Mouse (Mus musculus): ENCODE results near the gene Ormdl3. TPM values are rescaled to one million over a fixed set of nuclear protein-coding genes. Genes with fewer than 3 reads are reported as not detected.

Ormdl3 gene
- polyA plus RNA-seq, 1 experiment from 2014 or later: 10.9 TPM

GRCm38 (mm10) chr11:98584629-98585177, 2.5 kb downstream of the Ormdl3 start:
- Histone ChIP-seq H3K27me3 (replicated peaks; ENCODE audit: control insufficient read depth, insufficient read depth, low read length) (no peaks in the 10 kb centered on the region), H3K27ac (ENCODE audit: low read depth, low read length) (peak overlapping the region; percentile 99; the same call in 1 of the 2 replicates), H3K4me3 (ENCODE audit: low read depth, low read length) (peak overlapping the region; percentile 70; the same call in 1 of the 2 replicates), H3K9me3 (ENCODE audit: control insufficient read depth, low read length) (no peaks in the 10 kb centered on the region), H3K4me1 (replicated peaks; ENCODE audit: control insufficient read depth, insufficient read depth, low read length) (peaks cover 82% of the 10 kb centered on the region), H3K36me3 (ENCODE audit: control insufficient read depth, insufficient read depth, low read length) (peaks cover 9% of the 10 kb centered on the region; the same call in 1 of the 2 replicates), H3K9ac (ENCODE audit: low read depth, low read length) (peak overlapping the region; percentile 53), H3K4me2 (peak overlapping the region; percentile 89)
- ATAC-seq (replicated peaks; ENCODE audit: low FRiP score) (no peak), DNase-seq (ENCODE audit: low spot score) (no peak)
- 87% methylated on average over 6 of the region's 6 CpGs for WGBS

DNA sequence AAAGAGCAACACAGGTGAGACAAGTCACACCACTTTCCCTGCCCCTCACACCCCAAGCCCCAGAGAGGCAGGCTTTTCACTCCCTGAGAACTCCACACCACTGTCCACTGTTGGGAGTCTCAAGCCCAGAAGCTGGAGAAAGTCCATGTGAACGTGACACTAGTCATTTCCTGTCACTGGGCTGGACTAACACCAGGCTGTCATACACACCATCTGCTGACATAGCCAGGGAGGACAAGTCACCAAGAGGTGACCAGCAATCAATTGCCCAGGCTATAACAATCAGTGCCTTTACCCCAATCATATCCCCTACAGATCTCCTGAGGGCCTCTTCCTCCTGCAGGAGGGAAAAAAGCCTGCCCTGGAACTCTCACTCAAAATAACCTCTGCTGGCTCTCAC, 3.0 kb downstream of the Ormdl3 start:
- H3K4me2 ChIP-seq: peak overlapping the region; percentile 89
- ATAC-seq (replicated peaks; ENCODE audit: low FRiP score): no peak

DNA sequence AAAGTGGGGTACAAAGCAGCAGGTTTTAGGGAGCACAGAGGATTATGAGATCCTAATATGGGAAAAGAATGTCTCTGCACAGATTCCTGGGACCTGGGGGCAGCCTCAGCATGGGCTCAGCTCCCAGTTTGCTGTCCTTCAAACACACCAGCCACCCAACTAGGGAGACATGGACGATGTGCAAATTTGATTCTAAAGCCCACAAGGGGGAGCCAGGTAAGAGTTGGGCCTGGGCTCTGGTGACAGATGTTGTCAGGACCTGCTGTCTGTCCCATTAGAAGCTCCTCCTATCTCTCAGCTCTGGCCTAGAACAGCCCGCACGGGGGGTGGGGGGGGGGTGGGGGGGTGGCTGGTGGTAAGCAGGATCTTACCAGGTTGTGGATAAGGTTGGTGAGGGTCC, 3.6 kb downstream of the Ormdl3 start:
- Histone ChIP-seq H3K4me1 (replicated peaks; ENCODE audit: control insufficient read depth, insufficient read depth, low read length) (peaks cover 72% of the 10 kb centered on the region), H3K27me3 (replicated peaks; ENCODE audit: control insufficient read depth, insufficient read depth, low read length) (no peaks in the 10 kb centered on the region), H3K36me3 (ENCODE audit: control insufficient read depth, insufficient read depth, low read length) (peaks cover 10% of the 10 kb centered on the region; the same call in 1 of the 2 replicates), H3K4me2 (peak overlapping the region; percentile 89), H3K4me3 (ENCODE audit: low read depth, low read length) (peak overlapping the region; percentile 41), H3K9ac (ENCODE audit: low read depth, low read length) (peak overlapping the region; percentile 83), H3K27ac (ENCODE audit: low read depth, low read length) (peak overlapping the region; percentile 99), H3K9me3 (ENCODE audit: control insufficient read depth, low read length) (no peaks in the 10 kb centered on the region)
- ATAC-seq (replicated peaks; ENCODE audit: low FRiP score): peak; percentile 30; the same call in 1 of the 2 replicates
- DNase-seq (ENCODE audit: low spot score): no peak
- WGBS: 10% methylated on average over 3 of the region's 3 CpGs

More for the DNA sequence above, 3.0 kb downstream of the Ormdl3 start:
- no peaks in the 10 kb centered on the region for H3K27me3 ChIP-seq (replicated peaks; ENCODE audit: control insufficient read depth, insufficient read depth, low read length)
- peaks cover 78% of the 10 kb centered on the region for H3K4me1 ChIP-seq (replicated peaks; ENCODE audit: control insufficient read depth, insufficient read depth, low read length)
- 45% methylated on average over 1 of the region's 1 CpGs for whole genome bisulfite sequencing
- H3K9me3 ChIP-seq (ENCODE audit: control insufficient read depth, low read length): no peaks in the 10 kb centered on the region
- no peak for DNase-seq (ENCODE audit: low spot score)
- H3K4me3 ChIP-seq (ENCODE audit: low read depth, low read length): no peak overlapping the region
- peak overlapping the region; percentile 34; the same call in 1 of the 2 replicates for H3K9ac ChIP-seq (ENCODE audit: low read depth, low read length)
- peak overlapping the region; percentile 99 for H3K27ac ChIP-seq (ENCODE audit: low read depth, low read length)
- peaks cover 10% of the 10 kb centered on the region; the same call in 1 of the 2 replicates for H3K36me3 ChIP-seq (ENCODE audit: control insufficient read depth, insufficient read depth, low read length)

DNA sequence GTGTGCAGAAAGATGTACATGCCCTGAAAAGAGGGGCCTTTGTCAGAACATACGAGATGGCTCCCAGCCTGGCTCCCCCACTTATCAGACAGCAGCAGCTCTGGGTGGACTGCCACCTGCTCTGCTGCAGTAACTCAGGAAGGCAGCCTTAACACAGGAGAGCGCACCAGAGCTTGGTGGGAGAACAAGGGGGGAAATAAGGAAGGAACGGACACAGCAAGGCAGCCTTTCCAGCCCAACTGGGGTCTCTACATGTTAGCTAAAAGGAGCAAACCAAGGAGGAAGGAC, 4.0 kb downstream of the Ormdl3 start:
- peaks cover 69% of the 10 kb centered on the region for H3K4me1 ChIP-seq (replicated peaks; ENCODE audit: control insufficient read depth, insufficient read depth, low read length)
- peak overlapping the region; percentile 83 for H3K9ac ChIP-seq (ENCODE audit: low read depth, low read length)
- peak; percentile 63 for DNase-seq (ENCODE audit: low spot score)
- peak overlapping the region; percentile 89 for H3K4me2 ChIP-seq
- peak overlapping the region; percentile 99 for H3K27ac ChIP-seq (ENCODE audit: low read depth, low read length)
- H3K27me3 ChIP-seq (replicated peaks; ENCODE audit: control insufficient read depth, insufficient read depth, low read length): no peaks in the 10 kb centered on the region
- peak overlapping the region; percentile 41 for H3K4me3 ChIP-seq (ENCODE audit: low read depth, low read length)
- ATAC-seq (replicated peaks; ENCODE audit: low FRiP score): peak; percentile 76
- 49% methylated on average over 3 of the region's 3 CpGs for WGBS
- peaks cover 10% of the 10 kb centered on the region; the same call in 1 of the 2 replicates for H3K36me3 ChIP-seq (ENCODE audit: control insufficient read depth, insufficient read depth, low read length)
- H3K9me3 ChIP-seq (ENCODE audit: control insufficient read depth, low read length): no peaks in the 10 kb centered on the region

DNA sequence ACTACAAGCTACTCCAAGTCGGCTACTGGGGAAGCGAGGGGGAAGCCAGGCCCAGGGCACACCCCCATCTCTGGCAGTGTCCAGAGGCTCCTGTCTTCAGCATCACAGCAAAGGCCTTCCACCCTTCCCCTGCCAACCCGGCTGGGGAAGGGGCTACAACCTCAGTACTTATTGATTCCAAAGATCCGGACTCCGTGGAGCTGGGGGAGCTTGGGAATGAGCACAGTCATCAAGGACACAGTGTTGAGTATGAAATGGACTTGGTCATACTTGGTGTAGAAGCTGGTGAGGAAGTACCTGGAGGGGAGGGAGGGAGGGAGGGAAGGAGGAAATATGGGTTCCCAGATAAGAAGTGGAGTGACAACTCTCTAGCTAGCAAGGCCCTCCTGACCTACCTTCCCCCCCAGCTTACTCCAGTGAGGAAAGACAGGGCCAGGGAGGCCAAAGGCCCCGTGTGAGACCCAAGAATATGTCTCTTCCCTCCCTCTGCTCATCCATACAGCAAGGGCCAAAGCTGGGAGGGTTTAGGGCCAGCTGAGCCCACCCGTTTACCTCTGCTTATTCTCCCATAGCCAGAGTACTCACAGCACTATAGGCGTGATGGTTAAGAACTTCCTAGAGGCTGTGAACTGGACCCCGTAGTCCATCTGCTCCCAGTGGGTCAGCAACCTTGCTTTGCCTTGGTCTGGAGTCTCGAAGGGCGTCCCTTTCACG, 4.5 kb downstream of the Ormdl3 start:
- H3K4me2 ChIP-seq: peak overlapping the region; percentile 89
- peak; percentile 55 for DNase-seq (ENCODE audit: low spot score)

GRCm38 (mm10) chr11:98582030-98582388, 5.2 kb downstream of the Ormdl3 start:
- Histone ChIP-seq H3K4me3 (ENCODE audit: low read depth, low read length) (peak overlapping the region; percentile 41), H3K9me3 (ENCODE audit: control insufficient read depth, low read length) (no peaks in the 10 kb centered on the region), H3K36me3 (ENCODE audit: control insufficient read depth, insufficient read depth, low read length) (peaks cover 10% of the 10 kb centered on the region; the same call in 1 of the 2 replicates), H3K9ac (ENCODE audit: low read depth, low read length) (peak overlapping the region; percentile 72), H3K27ac (ENCODE audit: low read depth, low read length) (peak overlapping the region; percentile 99), H3K27me3 (replicated peaks; ENCODE audit: control insufficient read depth, insufficient read depth, low read length) (no peaks in the 10 kb centered on the region), H3K4me2 (peak overlapping the region; percentile 89), H3K4me1 (replicated peaks; ENCODE audit: control insufficient read depth, insufficient read depth, low read length) (peaks cover 61% of the 10 kb centered on the region)
- DNase-seq (ENCODE audit: low spot score) (no peak), ATAC-seq (replicated peaks; ENCODE audit: low FRiP score) (peak; percentile 9; the same call in 1 of the 2 replicates)
- 42% methylated on average over 8 of the region's 8 CpGs for WGBS

More for the DNA sequence above, 4.5 kb downstream of the Ormdl3 start:
- Histone ChIP-seq H3K9ac (ENCODE audit: low read depth, low read length) (peak overlapping the region; percentile 83), H3K27me3 (replicated peaks; ENCODE audit: control insufficient read depth, insufficient read depth, low read length) (no peaks in the 10 kb centered on the region), H3K27ac (ENCODE audit: low read depth, low read length) (peak overlapping the region; percentile 99), H3K4me1 (replicated peaks; ENCODE audit: control insufficient read depth, insufficient read depth, low read length) (peaks cover 66% of the 10 kb centered on the region), H3K4me3 (ENCODE audit: low read depth, low read length) (peak overlapping the region; percentile 41), H3K36me3 (ENCODE audit: control insufficient read depth, insufficient read depth, low read length) (peaks cover 10% of the 10 kb centered on the region; the same call in 1 of the 2 replicates), H3K9me3 (ENCODE audit: control insufficient read depth, low read length) (no peaks in the 10 kb centered on the region)
- 42% methylated on average over 12 of the region's 12 CpGs for WGBS
- peak; percentile 76 for ATAC-seq (replicated peaks; ENCODE audit: low FRiP score)

DNA sequence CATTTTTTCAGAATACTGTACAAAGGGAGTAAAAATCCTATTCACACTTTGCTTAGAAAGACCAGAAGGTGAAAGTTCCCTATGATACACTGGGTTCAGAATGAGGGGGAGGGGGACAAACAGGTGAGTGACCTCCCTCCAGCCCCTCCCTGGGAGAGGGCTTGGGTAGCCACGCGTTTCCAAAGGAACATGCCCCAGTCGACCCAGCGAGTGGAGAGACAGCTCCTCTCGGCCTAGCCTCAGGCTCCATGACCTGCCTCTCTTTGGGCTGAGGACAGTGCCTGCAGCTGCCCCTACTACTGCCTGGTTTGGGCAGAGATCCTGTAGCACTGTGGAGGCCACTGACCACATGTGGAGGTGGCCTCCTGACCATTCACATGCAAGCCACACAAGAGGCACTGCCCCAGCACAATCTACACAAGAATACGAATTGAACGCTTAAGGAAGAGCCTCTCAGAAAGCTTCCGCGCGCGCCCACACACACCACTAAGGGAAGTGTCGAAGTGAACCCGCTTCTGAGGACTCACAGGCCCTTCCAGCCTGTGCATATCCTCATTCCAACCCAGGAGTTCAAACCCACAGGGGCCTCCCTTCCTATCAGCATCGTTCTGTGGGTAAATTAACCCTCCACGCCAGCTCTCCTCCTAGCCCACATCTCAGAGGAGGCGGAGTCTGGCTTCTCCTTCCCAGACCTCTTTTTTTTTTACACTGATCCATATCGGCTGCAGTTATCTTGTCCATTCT, 5.7 kb downstream of the Ormdl3 start:
- H3K36me3 ChIP-seq (ENCODE audit: control insufficient read depth, insufficient read depth, low read length): peaks cover 10% of the 10 kb centered on the region; the same call in 1 of the 2 replicates
- no peaks in the 10 kb centered on the region for H3K27me3 ChIP-seq (replicated peaks; ENCODE audit: control insufficient read depth, insufficient read depth, low read length)
- no peaks in the 10 kb centered on the region for H3K9me3 ChIP-seq (ENCODE audit: control insufficient read depth, low read length)
- WGBS: 32% methylated on average over 17 of the region's 17 CpGs
- H3K4me3 ChIP-seq (ENCODE audit: low read depth, low read length): peak overlapping the region; percentile 41
- peak overlapping the region; percentile 72 for H3K9ac ChIP-seq (ENCODE audit: low read depth, low read length)
- H3K4me1 ChIP-seq (replicated peaks; ENCODE audit: control insufficient read depth, insufficient read depth, low read length): peaks cover 61% of the 10 kb centered on the region
- DNase-seq (ENCODE audit: low spot score) (peak; percentile 50), ATAC-seq (replicated peaks; ENCODE audit: low FRiP score) (peak; percentile 37)
- H3K4me2 ChIP-seq: peak overlapping the region; percentile 89
- H3K27ac ChIP-seq (ENCODE audit: low read depth, low read length): peak overlapping the region; percentile 99

GRCm38 (mm10) chr11:98580301-98581121, 6.7 kb downstream of the Ormdl3 start:
- WGBS: 36% methylated on average over 16 of the region's 16 CpGs
- Histone ChIP-seq H3K27me3 (replicated peaks; ENCODE audit: control insufficient read depth, insufficient read depth, low read length) (no peaks in the 10 kb centered on the region), H3K9ac (ENCODE audit: low read depth, low read length) (peak overlapping the region; percentile 61), H3K36me3 (ENCODE audit: control insufficient read depth, insufficient read depth, low read length) (peaks cover 10% of the 10 kb centered on the region; the same call in 1 of the 2 replicates), H3K9me3 (ENCODE audit: control insufficient read depth, low read length) (no peaks in the 10 kb centered on the region), H3K4me1 (replicated peaks; ENCODE audit: control insufficient read depth, insufficient read depth, low read length) (peaks cover 55% of the 10 kb centered on the region), H3K4me3 (ENCODE audit: low read depth, low read length) (peak overlapping the region; percentile 41), H3K27ac (ENCODE audit: low read depth, low read length) (peak overlapping the region; percentile 99), H3K4me2 (peak overlapping the region; percentile 89)
- no peak for DNase-seq (ENCODE audit: low spot score)
- peak; percentile 59 for ATAC-seq (replicated peaks; ENCODE audit: low FRiP score)

Measured in liver, embryonic 11.5 days (tissue).